Comparison of ENCODE assay signal across 34 mouse cellular contexts in the genomic region with DNA sequence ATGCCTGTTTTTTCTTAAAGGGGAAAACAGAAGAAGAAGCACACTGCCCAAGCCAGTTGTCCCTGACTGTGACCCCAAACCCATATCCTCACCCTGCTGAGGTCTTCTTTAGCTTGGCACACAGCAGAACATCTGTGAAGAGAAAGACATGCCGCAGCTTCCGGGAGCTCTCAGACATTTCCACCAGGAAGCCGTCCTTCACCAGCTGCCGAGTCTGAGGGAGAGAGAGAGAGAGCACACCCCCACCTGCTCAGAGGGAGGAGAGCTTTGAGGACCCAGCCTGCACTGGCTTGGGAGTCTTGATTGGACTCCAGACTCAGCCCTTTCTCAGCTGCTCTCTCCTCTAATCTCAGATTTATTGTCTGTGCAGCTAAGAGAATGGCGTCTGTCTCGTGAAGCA. TPM values are rescaled to one million over a fixed set of nuclear protein-coding genes. Genes with fewer than 3 reads are reported as not detected.
DNase-seq lines count a peak whose midpoint lies in the region; ATAC-seq and TF ChIP-seq lines count a peak whose summit lies in the region.
"Had no signal": no experiment of that assay in that cellular context is flagged by ENCODE, and none has a peak within 500 bp of the region (broad histone marks: within the 10 kb centered on the region; RNA-seq: fewer than 3 reads in every experiment).

No protein-coding gene starts in this region.

- WGBS in hindbrain, embryonic 13.5 days: 67% methylated on average over 6 of the region's 6 CpGs
- 78% methylated on average over 6 of the region's 6 CpGs for WGBS in hindbrain, embryonic 11.5 days
- WGBS in neural tube, embryonic 13.5 days: 51% methylated on average over 6 of the region's 6 CpGs
- 41% methylated on average over 6 of the region's 6 CpGs for WGBS in neural tube, embryonic 15.5 days
- 61% methylated on average over 6 of the region's 6 CpGs for WGBS in cerebellum, adult 2 months

- no peaks in the 10 kb centered on the region for H3K9me3 ChIP-seq in hindbrain, embryonic 13.5 days
- no peaks in the 10 kb centered on the region for H3K9me3 ChIP-seq in hindbrain, embryonic 11.5 days (ENCODE audit: control insufficient read depth, low read length)
- H3K9me3 ChIP-seq in neural tube, embryonic 13.5 days: no peaks in the 10 kb centered on the region
- H3K9me3 ChIP-seq in neural tube, embryonic 15.5 days (replicated peaks): no peaks in the 10 kb centered on the region
- H3K9me3 ChIP-seq: embryonic facial prominence, embryonic 10.5 days; embryonic facial prominence, embryonic 15.5 days; forebrain, embryonic 12.5 days; hindbrain, embryonic 15.5 days; intestine, embryonic 15.5 days; liver, embryonic 12.5 days; megakaryocyte, embryonic 14.5 days; midbrain, embryonic 12.5 days had no signal

- no peaks in the 10 kb centered on the region for H3K27me3 ChIP-seq in hindbrain, embryonic 13.5 days
- H3K27me3 ChIP-seq in hindbrain, embryonic 11.5 days (ENCODE audit: control insufficient read depth, insufficient read depth, low read length): no peaks in the 10 kb centered on the region
- H3K27me3 ChIP-seq in neural tube, embryonic 13.5 days: no peaks in the 10 kb centered on the region
- H3K27me3 ChIP-seq in neural tube, embryonic 15.5 days (replicated peaks): no peaks in the 10 kb centered on the region
- no peaks in the 10 kb centered on the region for H3K27me3 ChIP-seq in cerebellum, adult 2 months (ENCODE audit: control insufficient read depth, insufficient read depth, low read length)
- H3K27me3 ChIP-seq: embryonic facial prominence, embryonic 15.5 days; forebrain, embryonic 12.5 days; hindbrain, embryonic 15.5 days; intestine, embryonic 15.5 days; liver, embryonic 12.5 days had no signal

- TF ChIP-seq CTCF in cerebellum, adult 2 months (IDR thresholded peaks at IDR 0.05; ENCODE audit: borderline replicate concordance, insufficient read depth, low read depth, low read length): no peak

- peaks cover 59% of the 10 kb centered on the region for H3K4me1 ChIP-seq in hindbrain, embryonic 13.5 days (replicated peaks)
- peaks cover 7% of the 10 kb centered on the region; the same call in 1 of the 2 replicates for H3K4me1 ChIP-seq in hindbrain, embryonic 11.5 days (replicated peaks; ENCODE audit: control insufficient read depth, insufficient read depth, low read length)
- peaks cover 62% of the 10 kb centered on the region for H3K4me1 ChIP-seq in neural tube, embryonic 13.5 days (replicated peaks)
- peaks cover 44% of the 10 kb centered on the region for H3K4me1 ChIP-seq in neural tube, embryonic 15.5 days
- no peaks in the 10 kb centered on the region for H3K4me1 ChIP-seq in cerebellum, adult 2 months (ENCODE audit: control insufficient read depth, insufficient read depth, low read length)

- H3K9ac ChIP-seq in hindbrain, embryonic 13.5 days: no peak overlapping the region
- no peak overlapping the region for H3K9ac ChIP-seq in hindbrain, embryonic 11.5 days (ENCODE audit: low read depth, low read length)
- no peak overlapping the region for H3K9ac ChIP-seq in neural tube, embryonic 13.5 days
- 0 out of 2 replicates have a peak overlapping the region, but pooled peaks have one; percentile 9 for H3K9ac ChIP-seq in neural tube, embryonic 15.5 days (replicated peaks)
- H3K9ac ChIP-seq: embryonic facial prominence, embryonic 15.5 days; forebrain, embryonic 12.5 days; forebrain, postnatal 0 days; hindbrain, embryonic 15.5 days; intestine, embryonic 15.5 days; liver, embryonic 12.5 days; liver, postnatal 0 days; midbrain, embryonic 12.5 days had no signal

- H3K36me3 ChIP-seq in hindbrain, embryonic 13.5 days: peaks cover 70% of the 10 kb centered on the region
- H3K36me3 ChIP-seq in hindbrain, embryonic 11.5 days (ENCODE audit: control insufficient read depth, insufficient read depth, low read length): no peaks in the 10 kb centered on the region
- H3K36me3 ChIP-seq in neural tube, embryonic 13.5 days: peaks cover 71% of the 10 kb centered on the region
- peaks cover 50% of the 10 kb centered on the region for H3K36me3 ChIP-seq in neural tube, embryonic 15.5 days
- H3K36me3 ChIP-seq: liver, embryonic 12.5 days had no signal

- TF ChIP-seq POLR2A in cerebellum, adult 2 months (IDR thresholded peaks at IDR 0.05; ENCODE audit: borderline replicate concordance, insufficient read depth, low read length): no peak

- ATAC-seq in hindbrain, embryonic 13.5 days (ENCODE audit: low FRiP score): no peak
- no peak for ATAC-seq in hindbrain, embryonic 11.5 days (ENCODE audit: low FRiP score)
- ATAC-seq in neural tube, embryonic 13.5 days (ENCODE audit: low read depth): no peak
- ATAC-seq in neural tube, embryonic 15.5 days (ENCODE audit: low FRiP score): no peak
- ATAC-seq: activated CD4-positive, CD25-positive, alpha-beta regulatory T cell, adult 4 months; intestine, embryonic 15.5 days; liver, embryonic 12.5 days; liver, postnatal 0 days; lung, postnatal 0 days had no signal

- H3K4me3 ChIP-seq in hindbrain, embryonic 13.5 days: no peak overlapping the region
- no peak overlapping the region for H3K4me3 ChIP-seq in hindbrain, embryonic 11.5 days (ENCODE audit: low read depth, low read length)
- H3K4me3 ChIP-seq in neural tube, embryonic 13.5 days: no peak overlapping the region
- no peak overlapping the region for H3K4me3 ChIP-seq in neural tube, embryonic 15.5 days (replicated peaks)
- no peak overlapping the region for H3K4me3 ChIP-seq in cerebellum, adult 2 months (replicated peaks; ENCODE audit: insufficient read depth, low read depth, low read length)
- H3K4me3 ChIP-seq: embryonic facial prominence, embryonic 10.5 days; embryonic facial prominence, embryonic 15.5 days; forebrain, embryonic 12.5 days; hindbrain, embryonic 15.5 days; intestine, embryonic 15.5 days; liver, embryonic 12.5 days; megakaryocyte, embryonic 14.5 days; midbrain, embryonic 12.5 days; myocyte had no signal

- H3K27ac ChIP-seq in hindbrain, embryonic 13.5 days: peak overlapping the region; percentile 80
- H3K27ac ChIP-seq in hindbrain, embryonic 11.5 days (ENCODE audit: low read depth, low read length): no peak overlapping the region
- H3K27ac ChIP-seq in neural tube, embryonic 13.5 days (replicated peaks): peak overlapping the region; percentile 75; the same call in 1 of the 2 replicates
- no peak overlapping the region; the same call in 1 of the 2 replicates for H3K27ac ChIP-seq in neural tube, embryonic 15.5 days (replicated peaks)
- no peak overlapping the region for H3K27ac ChIP-seq in cerebellum, adult 2 months (ENCODE audit: insufficient read depth, low read length)
- H3K27ac ChIP-seq: embryonic facial prominence, embryonic 10.5 days; embryonic facial prominence, embryonic 15.5 days; forebrain, embryonic 12.5 days; intestine, embryonic 15.5 days; liver, embryonic 12.5 days; midbrain, embryonic 12.5 days; stomach, postnatal 0 days had no signal

- no peak overlapping the region for H3K4me2 ChIP-seq in hindbrain, embryonic 13.5 days
- H3K4me2 ChIP-seq in hindbrain, embryonic 11.5 days (replicated peaks; ENCODE audit: low read depth, low read length): no peak overlapping the region
- no peak overlapping the region for H3K4me2 ChIP-seq in neural tube, embryonic 13.5 days
- H3K4me2 ChIP-seq in neural tube, embryonic 15.5 days: no peak overlapping the region
- H3K4me2 ChIP-seq: embryonic facial prominence, embryonic 15.5 days; forebrain, embryonic 12.5 days; hindbrain, embryonic 15.5 days; intestine, embryonic 15.5 days; liver, embryonic 12.5 days; midbrain, embryonic 12.5 days had no signal

- no peak for DNase-seq in hindbrain, embryonic 11.5 days (ENCODE audit: low spot score)
- DNase-seq in neural tube, embryonic 10.5 days (ENCODE audit: extremely low spot score, low spot score): no peak
- peak; percentile 65 for DNase-seq in thymus, postnatal 14 days
- no peak for DNase-seq in cerebellum, adult 2 months
- no peak for DNase-seq in testis, postnatal 10 days (ENCODE audit: low spot score)
- DNase-seq: adrenal gland, adult 8-10 months; B cell, adult 2 months; cerebellum, adult 8-10 months; cerebellum, postnatal 25 days; forebrain, postnatal 0 days; gastrocnemius, postnatal 36 days; heart, adult 18-20 months; kidney, adult 2 months; kidney, postnatal 10 days; layer of hippocampus, adult 9-11 months; liver, postnatal 0 days; lung, postnatal 4 days; right cerebral cortex, adult 18-20 months; right cerebral cortex, postnatal 4 days had no signal

RNA-seq across cellular contexts. Expression of a gene that starts 54.4 kb away (rescaled TPM):
- polyA plus RNA-seq in hindbrain, embryonic 13.5 days (2015; fragmentation: Nextera tagmentation; extraction: Ambion mirVana): 116 and 119 TPM in 2 replicates
- 113 and 116 TPM in 2 replicates for polyA plus RNA-seq in hindbrain, embryonic 11.5 days (2014; fragmentation: Nextera tagmentation; extraction: Ambion mirVana)
- 103 and 124 TPM in 2 replicates for polyA plus RNA-seq in neural tube, embryonic 13.5 days (2015; fragmentation: Nextera tagmentation; extraction: Ambion mirVana)
- polyA plus RNA-seq in neural tube, embryonic 15.5 days (2015; fragmentation: Nextera tagmentation; extraction: Ambion mirVana): 107 and 108 TPM in 2 replicates
- 27.2 and 33.7 TPM in 2 replicates for polyA plus RNA-seq in cerebellum, adult 2 months (2012; rRNA removed)

Comparison
In these comparisons a context has a peak if more than half of its experiments do, and no peak if none do; other contexts are left out.
1. H3K27ac ChIP-seq: peak in hindbrain, embryonic 13.5 days (single experiment) and neural tube, embryonic 13.5 days (single experiment); none in hindbrain, embryonic 11.5 days (single experiment), neural tube, embryonic 15.5 days (single experiment) and cerebellum, adult 2 months (single experiment).